Mouse (Mus musculus): ENCODE results near the gene Prrt1. TPM values are rescaled to one million over a fixed set of nuclear protein-coding genes. Genes with fewer than 3 reads are reported as not detected.
A peak's percentile ranks its signal among the peaks of the same experiment; 100 is the strongest.

Prrt1 gene
- polyA plus RNA-seq, 1 experiment from 2014 or later, result 0.18 TPM

DNA sequence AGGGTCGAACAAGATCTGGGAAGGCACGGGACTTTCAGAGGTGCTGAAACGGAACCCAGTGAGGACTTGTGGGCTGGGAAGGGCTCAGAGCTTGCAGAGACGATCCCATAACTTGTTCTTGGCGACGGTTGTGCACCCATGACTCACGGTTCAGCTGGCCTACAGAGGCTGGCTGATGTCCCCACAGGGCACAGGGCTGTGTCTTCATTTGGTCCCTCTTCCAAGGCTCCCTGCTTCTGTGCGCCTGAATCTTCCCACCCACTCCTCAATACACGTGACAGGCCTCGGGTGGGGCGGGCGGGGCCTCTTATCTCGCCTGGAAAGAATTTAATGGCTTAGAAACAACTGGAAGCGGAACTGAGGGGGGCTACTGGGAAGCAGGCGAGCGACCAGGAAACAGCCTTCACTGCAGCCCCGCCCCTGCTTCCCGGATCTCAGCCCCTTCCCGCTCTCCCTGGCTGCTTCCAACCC lies 31.8 kb downstream of the Prrt1 start:
- H3K9ac ChIP-seq (ENCODE audit: low read depth, low read length), result peak overlapping the region; percentile 7; the same call in 1 of the 2 replicates
- no peaks in the 10 kb centered on the region for H3K36me3 ChIP-seq (ENCODE audit: control insufficient read depth, insufficient read depth, low read length)
- 0 out of 2 replicates have a peak, but pooled peaks cover 3% of the 10 kb centered on the region for H3K4me1 ChIP-seq (ENCODE audit: control insufficient read depth, insufficient read depth, low read length)
- H3K27ac ChIP-seq (ENCODE audit: low read depth, low read length), result 0 out of 2 replicates have a peak overlapping the region, but pooled peaks have one; percentile 6
- ATAC-seq (ENCODE audit: low FRiP score, low TSS enrichment), result no peak; the same call in 1 of the 2 replicates
- peak overlapping the region; percentile 43 for H3K4me2 ChIP-seq (replicated peaks; ENCODE audit: low read depth, low read length)
- H3K27me3 ChIP-seq (ENCODE audit: control insufficient read depth, insufficient read depth, low read length), result peaks cover 29% of the 10 kb centered on the region
- 6% methylated on average over 19 of the region's 19 CpGs for WGBS
- peak overlapping the region; percentile 17; the same call in 1 of the 2 replicates for H3K4me3 ChIP-seq (ENCODE audit: low read length)
- no peaks in the 10 kb centered on the region for H3K9me3 ChIP-seq (ENCODE audit: control insufficient read depth, low read length)

DNA sequence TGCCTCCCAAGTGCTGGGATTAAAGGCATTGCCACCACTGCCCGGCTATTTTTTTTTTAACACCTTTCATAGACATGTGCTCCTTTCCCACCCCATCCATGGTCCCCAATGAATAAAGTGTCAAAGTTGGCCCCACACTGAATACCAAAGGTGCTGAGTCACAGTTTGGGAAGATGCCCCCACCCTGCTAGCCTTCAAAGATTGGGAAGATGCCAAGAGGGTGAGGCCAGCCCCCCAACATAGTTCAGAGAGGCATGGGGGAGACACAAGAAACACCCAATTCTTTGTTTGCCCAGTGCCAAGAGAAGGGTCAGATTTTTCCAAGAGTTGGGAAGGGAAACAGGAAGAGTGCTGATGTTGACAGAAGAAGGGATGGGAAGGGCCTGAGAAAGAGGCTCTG lies 33.1 kb downstream of the Prrt1 start:
- WGBS, result 93% methylated on average over 1 of the region's 1 CpGs
- H3K4me2 ChIP-seq (replicated peaks; ENCODE audit: low read depth, low read length), result no peak overlapping the region
- no peaks in the 10 kb centered on the region for H3K9me3 ChIP-seq (ENCODE audit: control insufficient read depth, low read length)
- peaks cover 29% of the 10 kb centered on the region for H3K27me3 ChIP-seq (ENCODE audit: control insufficient read depth, insufficient read depth, low read length)
- H3K27ac ChIP-seq (ENCODE audit: low read depth, low read length), result no peak overlapping the region
- ATAC-seq (ENCODE audit: low FRiP score, low TSS enrichment), result no peak
- H3K9ac ChIP-seq (ENCODE audit: low read depth, low read length), result no peak overlapping the region
- no peaks in the 10 kb centered on the region for H3K4me1 ChIP-seq (ENCODE audit: control insufficient read depth, insufficient read depth, low read length)
- H3K36me3 ChIP-seq (ENCODE audit: control insufficient read depth, insufficient read depth, low read length), result no peaks in the 10 kb centered on the region
- H3K4me3 ChIP-seq (ENCODE audit: low read length), result no peak overlapping the region

DNA sequence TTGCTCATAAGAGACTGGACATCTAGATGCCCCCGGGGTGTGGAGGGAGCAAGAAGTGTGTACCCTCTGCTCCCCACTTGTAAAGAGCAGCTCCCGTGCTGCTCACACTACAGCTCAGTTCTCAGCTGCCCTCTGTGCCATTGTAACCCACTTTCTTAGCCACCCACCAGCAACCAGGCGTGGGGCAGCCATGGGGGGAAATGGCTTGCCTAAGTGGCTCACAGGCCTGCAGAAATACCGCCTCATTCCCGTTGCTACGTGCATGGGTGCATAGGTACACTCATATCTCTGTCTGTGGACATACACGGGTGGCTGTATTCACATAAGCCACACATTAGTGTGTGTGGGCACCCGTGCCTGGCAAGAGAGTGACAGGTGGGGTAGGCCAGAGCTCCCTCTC lies 33.6 kb downstream of the Prrt1 start:
- WGBS, result 90% methylated on average over 8 of the region's 8 CpGs
- Histone ChIP-seq H3K4me2 (replicated peaks; ENCODE audit: low read depth, low read length) (no peak overlapping the region), H3K36me3 (ENCODE audit: control insufficient read depth, insufficient read depth, low read length) (no peaks in the 10 kb centered on the region), H3K9me3 (ENCODE audit: control insufficient read depth, low read length) (no peaks in the 10 kb centered on the region), H3K27me3 (ENCODE audit: control insufficient read depth, insufficient read depth, low read length) (peaks cover 29% of the 10 kb centered on the region), H3K4me1 (ENCODE audit: control insufficient read depth, insufficient read depth, low read length) (no peaks in the 10 kb centered on the region), H3K4me3 (ENCODE audit: low read length) (no peak overlapping the region), H3K9ac (ENCODE audit: low read depth, low read length) (no peak overlapping the region), H3K27ac (ENCODE audit: low read depth, low read length) (no peak overlapping the region)
- no peak for ATAC-seq (ENCODE audit: low FRiP score, low TSS enrichment)

DNA sequence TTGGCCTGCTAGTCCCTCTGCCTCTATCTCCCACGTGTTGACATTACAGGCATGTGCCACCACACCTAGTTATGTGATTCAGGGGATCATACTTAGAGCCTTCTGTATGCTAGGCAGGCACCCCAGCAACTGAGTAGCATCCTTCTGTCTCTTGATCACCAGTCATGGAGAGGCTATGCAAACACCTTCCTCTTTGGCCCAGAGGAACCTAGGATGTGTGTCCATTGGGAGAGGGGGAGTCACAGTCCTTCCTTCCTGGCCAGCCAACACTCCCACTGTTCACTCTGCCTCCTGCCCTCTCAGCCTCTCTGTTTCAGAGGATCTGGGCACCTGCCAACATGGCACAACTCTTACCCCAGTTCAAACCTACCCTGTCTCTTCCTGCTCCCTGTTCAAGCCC lies 34.2 kb downstream of the Prrt1 start:
- H3K9me3 ChIP-seq (ENCODE audit: control insufficient read depth, low read length), result no peaks in the 10 kb centered on the region

DNA sequence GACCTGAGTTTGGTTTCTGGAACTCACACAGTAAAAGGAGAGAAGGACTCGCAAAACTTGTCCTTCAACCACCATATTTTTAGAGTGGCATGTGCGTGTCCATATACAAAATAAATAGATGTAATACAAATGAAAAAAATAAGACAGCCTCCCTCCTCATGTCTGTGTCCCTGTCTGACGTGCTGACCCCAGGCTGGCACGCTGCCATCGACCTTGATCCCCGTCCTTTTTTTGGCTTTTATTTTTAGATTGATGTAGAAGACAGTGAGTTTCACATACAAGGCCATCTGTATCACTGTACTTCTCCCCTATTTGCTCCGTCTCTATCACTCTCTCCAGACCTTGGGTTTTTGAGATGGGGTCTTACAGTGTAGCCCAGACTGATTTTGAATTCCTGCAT lies 35.1 kb downstream of the Prrt1 start:
- no peak overlapping the region for H3K27ac ChIP-seq (ENCODE audit: low read depth, low read length)
- H3K27me3 ChIP-seq (ENCODE audit: control insufficient read depth, insufficient read depth, low read length), result peaks cover 19% of the 10 kb centered on the region

More for the DNA sequence above, 34.2 kb downstream of the Prrt1 start:
- Histone ChIP-seq H3K4me1 (ENCODE audit: control insufficient read depth, insufficient read depth, low read length) (no peaks in the 10 kb centered on the region), H3K27me3 (ENCODE audit: control insufficient read depth, insufficient read depth, low read length) (peaks cover 28% of the 10 kb centered on the region), H3K4me3 (ENCODE audit: low read length) (no peak overlapping the region), H3K9ac (ENCODE audit: low read depth, low read length) (no peak overlapping the region), H3K27ac (ENCODE audit: low read depth, low read length) (no peak overlapping the region), H3K4me2 (replicated peaks; ENCODE audit: low read depth, low read length) (no peak overlapping the region), H3K36me3 (ENCODE audit: control insufficient read depth, insufficient read depth, low read length) (no peaks in the 10 kb centered on the region)
- ATAC-seq (ENCODE audit: low FRiP score, low TSS enrichment), result no peak
- WGBS, result 55% methylated on average over 1 of the region's 1 CpGs

DNA sequence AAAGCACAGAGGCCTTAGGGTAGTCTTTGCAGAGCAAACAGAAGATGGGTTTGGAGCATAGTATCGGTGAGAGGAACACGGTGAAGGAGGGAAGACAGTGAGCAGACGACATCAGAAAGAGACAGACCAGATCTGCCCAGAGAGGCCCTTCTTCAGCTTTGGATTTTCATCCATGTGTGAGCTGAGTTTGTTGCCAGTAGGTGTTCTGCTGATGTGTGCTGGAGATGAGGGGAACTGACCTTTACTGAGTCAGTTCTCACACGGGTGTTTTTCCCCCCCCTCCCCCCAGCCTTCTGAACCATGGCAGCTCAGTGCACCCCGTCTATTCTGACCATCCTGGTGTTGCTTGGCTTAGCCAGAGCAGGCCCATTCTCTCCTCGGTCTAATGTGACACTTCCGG lies 40.9 kb downstream of the Prrt1 start, which contains the start of gene Tnxb:
Tnxb (plus strand) TSS at position 301 of the 400 bp plus-strand sequence.
- peaks cover 10% of the 10 kb centered on the region; the same call in 1 of the 2 replicates for H3K4me1 ChIP-seq (ENCODE audit: control insufficient read depth, insufficient read depth, low read length)
- no peak within 1 kb of the TSS for H3K27ac ChIP-seq (ENCODE audit: low read depth, low read length)
- H3K9ac ChIP-seq (ENCODE audit: low read depth, low read length), result no peak within 1 kb of the TSS; the same call in 1 of the 2 replicates
- peak within 1 kb of the TSS; percentile 31 for H3K4me3 ChIP-seq (ENCODE audit: low read length)
- WGBS, result 63% methylated on average over 7 of the region's 7 CpGs
- H3K36me3 ChIP-seq (ENCODE audit: control insufficient read depth, insufficient read depth, low read length), result no peaks in the 10 kb centered on the region
- H3K9me3 ChIP-seq (ENCODE audit: control insufficient read depth, low read length), result no peaks in the 10 kb centered on the region
- H3K27me3 ChIP-seq (ENCODE audit: control insufficient read depth, insufficient read depth, low read length), result peaks cover 54% of the 10 kb centered on the region
- no peak for ATAC-seq (ENCODE audit: low FRiP score, low TSS enrichment)
- peak within 1 kb of the TSS; percentile 49 for H3K4me2 ChIP-seq (replicated peaks; ENCODE audit: low read depth, low read length)

More for the DNA sequence above, 35.1 kb downstream of the Prrt1 start:
- WGBS, result 77% methylated on average over 7 of the region's 7 CpGs
- H3K36me3 ChIP-seq (ENCODE audit: control insufficient read depth, insufficient read depth, low read length), result no peaks in the 10 kb centered on the region
- H3K4me1 ChIP-seq (ENCODE audit: control insufficient read depth, insufficient read depth, low read length), result no peaks in the 10 kb centered on the region
- no peak overlapping the region for H3K4me2 ChIP-seq (replicated peaks; ENCODE audit: low read depth, low read length)
- H3K9me3 ChIP-seq (ENCODE audit: control insufficient read depth, low read length), result no peaks in the 10 kb centered on the region
- ATAC-seq (ENCODE audit: low FRiP score, low TSS enrichment), result no peak
- no peak overlapping the region for H3K9ac ChIP-seq (ENCODE audit: low read depth, low read length)
- no peak overlapping the region for H3K4me3 ChIP-seq (ENCODE audit: low read length)

DNA sequence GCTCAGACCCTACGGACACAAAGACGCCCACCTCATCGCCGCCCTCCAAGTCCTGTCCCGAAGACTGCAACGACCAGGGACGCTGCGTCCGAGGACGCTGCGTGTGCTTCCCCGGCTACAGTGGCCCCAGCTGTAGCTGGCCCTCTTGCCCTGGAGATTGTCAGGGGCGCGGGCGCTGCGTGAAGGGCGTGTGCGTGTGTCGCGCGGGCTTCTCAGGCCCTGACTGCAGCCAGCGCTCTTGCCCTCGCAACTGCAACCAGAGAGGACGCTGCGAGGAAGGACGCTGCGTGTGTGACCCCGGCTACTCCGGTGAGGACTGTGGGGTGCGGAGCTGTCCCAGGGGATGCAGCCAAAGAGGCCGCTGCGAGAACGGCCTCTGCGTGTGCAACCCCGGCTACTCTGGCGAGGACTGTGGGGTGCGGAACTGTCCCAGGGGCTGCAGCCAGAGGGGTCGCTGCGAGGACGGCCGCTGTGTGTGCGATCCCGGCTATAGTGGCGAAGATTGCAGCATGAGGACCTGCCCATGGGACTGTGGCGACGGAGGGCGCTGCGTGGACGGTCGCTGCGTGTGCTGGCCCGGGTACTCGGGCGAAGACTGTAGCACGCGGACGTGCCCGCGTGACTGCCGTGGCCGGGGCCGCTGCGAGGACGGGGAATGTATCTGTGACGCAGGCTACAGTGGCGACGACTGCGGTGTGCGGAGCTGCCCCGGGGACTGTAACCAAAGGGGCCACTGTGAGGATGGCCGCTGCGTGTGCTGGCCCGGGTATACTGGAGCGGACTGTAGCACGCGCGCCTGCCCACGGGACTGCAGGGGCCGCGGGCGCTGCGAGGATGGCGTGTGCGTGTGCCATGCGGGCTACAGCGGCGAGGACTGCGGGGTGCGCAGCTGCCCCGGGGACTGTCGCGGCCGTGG lies 42.1 kb downstream of the Prrt1 start:
- peak; percentile 44; the same call in 1 of the 2 replicates for ATAC-seq (ENCODE audit: low FRiP score, low TSS enrichment)

DNA sequence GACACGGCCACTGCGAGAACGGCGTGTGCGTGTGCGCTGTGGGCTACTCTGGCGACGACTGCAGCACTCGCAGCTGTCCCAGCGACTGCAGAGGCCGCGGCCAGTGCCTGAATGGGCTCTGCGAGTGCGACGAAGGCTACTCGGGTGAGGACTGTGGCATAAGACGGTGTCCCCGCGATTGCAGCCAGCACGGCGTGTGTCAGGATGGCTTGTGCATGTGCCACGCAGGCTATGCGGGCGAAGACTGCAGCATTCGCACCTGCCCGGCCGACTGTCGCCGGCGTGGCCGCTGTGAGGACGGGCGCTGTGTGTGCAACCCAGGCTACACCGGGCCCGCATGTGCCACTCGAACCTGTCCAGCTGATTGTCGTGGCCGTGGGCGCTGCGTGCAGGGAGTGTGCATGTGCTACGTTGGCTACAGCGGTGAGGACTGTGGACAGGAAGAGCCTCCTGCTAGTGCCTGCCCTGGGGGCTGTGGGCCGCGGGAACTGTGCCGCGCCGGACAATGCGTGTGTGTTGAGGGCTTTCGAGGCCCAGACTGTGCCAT lies 43.0 kb downstream of the Prrt1 start:
- WGBS, result 31% methylated on average over 49 of the region's 49 CpGs
- Histone ChIP-seq H3K27me3 (ENCODE audit: control insufficient read depth, insufficient read depth, low read length) (peaks cover 60% of the 10 kb centered on the region), H3K4me2 (replicated peaks; ENCODE audit: low read depth, low read length) (peak overlapping the region; percentile 49), H3K9ac (ENCODE audit: low read depth, low read length) (no peak overlapping the region), H3K4me1 (ENCODE audit: control insufficient read depth, insufficient read depth, low read length) (peaks cover 10% of the 10 kb centered on the region; the same call in 1 of the 2 replicates), H3K4me3 (ENCODE audit: low read length) (peak overlapping the region; percentile 31), H3K9me3 (ENCODE audit: control insufficient read depth, low read length) (no peaks in the 10 kb centered on the region), H3K36me3 (ENCODE audit: control insufficient read depth, insufficient read depth, low read length) (no peaks in the 10 kb centered on the region), H3K27ac (ENCODE audit: low read depth, low read length) (no peak overlapping the region)
- no peak for ATAC-seq (ENCODE audit: low FRiP score, low TSS enrichment)

More for the DNA sequence above, 42.1 kb downstream of the Prrt1 start:
- H3K36me3 ChIP-seq (ENCODE audit: control insufficient read depth, insufficient read depth, low read length), result no peaks in the 10 kb centered on the region
- H3K9ac ChIP-seq (ENCODE audit: low read depth, low read length), result peak overlapping the region; percentile 24; the same call in 1 of the 2 replicates
- peaks cover 56% of the 10 kb centered on the region for H3K27me3 ChIP-seq (ENCODE audit: control insufficient read depth, insufficient read depth, low read length)
- no peaks in the 10 kb centered on the region for H3K9me3 ChIP-seq (ENCODE audit: control insufficient read depth, low read length)
- H3K4me2 ChIP-seq (replicated peaks; ENCODE audit: low read depth, low read length), result peak overlapping the region; percentile 49
- H3K4me3 ChIP-seq (ENCODE audit: low read length), result peak overlapping the region; percentile 31
- WGBS, result 10% methylated on average over 93 of the region's 93 CpGs
- no peak overlapping the region for H3K27ac ChIP-seq (ENCODE audit: low read depth, low read length)
- peaks cover 10% of the 10 kb centered on the region; the same call in 1 of the 2 replicates for H3K4me1 ChIP-seq (ENCODE audit: control insufficient read depth, insufficient read depth, low read length)
